8 mouse cellular contexts compared by ENCODE assay signal in genomic region chr10:44528291-44529082, GRCm38 (mm10). TPM values are rescaled to one million over a fixed set of nuclear protein-coding genes. Genes with fewer than 3 reads are reported as not detected.
DNase-seq lines count a peak whose midpoint lies in the region; ATAC-seq and TF ChIP-seq lines count a peak whose summit lies in the region.

TSS of gene Prdm1 (minus strand) at chr10:44528501.

- no peak for DNase-seq in gastrocnemius, adult 2 months
- DNase-seq in gastrocnemius, postnatal 14 days, result no peak
- DNase-seq in limb, embryonic 11.5 days (ENCODE audit: low spot score), result peak; percentile 60
- no peak for DNase-seq in adipocyte (ENCODE audit: low spot score)
- DNase-seq in MN1 (ENCODE audit: low spot score), result no peak

- H3K9ac ChIP-seq in forebrain, embryonic 13.5 days, result no peak within 1 kb of the TSS
- H3K9ac ChIP-seq in limb, embryonic 11.5 days (ENCODE audit: low read length), result peak within 1 kb of the TSS; percentile 68; the same call in 1 of the 2 replicates
- no peak within 1 kb of the TSS; the same call in 1 of the 2 replicates for H3K9ac ChIP-seq in neural tube, embryonic 14.5 days (replicated peaks; ENCODE audit: low read depth, low read length)

- H3K4me1 ChIP-seq in forebrain, embryonic 13.5 days, result peaks cover 20% of the 10 kb centered on the region
- H3K4me1 ChIP-seq in limb, embryonic 11.5 days (ENCODE audit: control insufficient read depth, insufficient read depth, low read length), result peaks cover 10% of the 10 kb centered on the region
- H3K4me1 ChIP-seq in neural tube, embryonic 14.5 days (ENCODE audit: control insufficient read depth, insufficient read depth, low read length), result peaks cover 10% of the 10 kb centered on the region; the same call in 1 of the 2 replicates

- intact Hi-C loops in gastrocnemius, adult 2 months (cut with DNase I), result loop anchor here (5.0 kb wide), 1 partner anchor 71 kb away; no protein-coding TSS in a partner anchor
- intact Hi-C loops in gastrocnemius, postnatal 14 days (cut with DNase I; ENCODE audit: low total_unique reads), result no loop called here

- H3K36me3 ChIP-seq in forebrain, embryonic 13.5 days (ENCODE audit: poor library complexity, severe bottlenecking), result no peaks in the 10 kb centered on the region
- H3K36me3 ChIP-seq in limb, embryonic 11.5 days (ENCODE audit: control insufficient read depth, insufficient read depth, low read length), result no peaks in the 10 kb centered on the region
- H3K36me3 ChIP-seq in neural tube, embryonic 14.5 days (ENCODE audit: control insufficient read depth, insufficient read depth, low read length), result no peaks in the 10 kb centered on the region

- no peaks in the 10 kb centered on the region for H3K9me3 ChIP-seq in forebrain, embryonic 13.5 days (replicated peaks)
- no peaks in the 10 kb centered on the region for H3K9me3 ChIP-seq in limb, embryonic 11.5 days (ENCODE audit: control insufficient read depth, low read length)
- no peaks in the 10 kb centered on the region for H3K9me3 ChIP-seq in neural tube, embryonic 14.5 days (ENCODE audit: control insufficient read depth, low read length)

- TF ChIP-seq CTCF in gastrocnemius, adult 2 months (IDR thresholded peaks at IDR 0.05), result no peak

- peaks cover 85% of the 10 kb centered on the region for H3K27me3 ChIP-seq in forebrain, embryonic 13.5 days
- H3K27me3 ChIP-seq in limb, embryonic 11.5 days (ENCODE audit: control insufficient read depth, insufficient read depth, low read length), result peaks cover 14% of the 10 kb centered on the region; the same call in 1 of the 2 replicates
- H3K27me3 ChIP-seq in neural tube, embryonic 14.5 days (ENCODE audit: control insufficient read depth, insufficient read depth, low read length), result peaks cover 31% of the 10 kb centered on the region

- WGBS in forebrain, embryonic 13.5 days, result 2% methylated on average over 25 of the region's 25 CpGs
- 4% methylated on average over 25 of the region's 25 CpGs for WGBS in limb, embryonic 11.5 days
- 4% methylated on average over 25 of the region's 25 CpGs for WGBS in neural tube, embryonic 14.5 days

- H3K4me2 ChIP-seq in forebrain, embryonic 13.5 days, result peak within 1 kb of the TSS; percentile 72
- peak within 1 kb of the TSS; percentile 79 for H3K4me2 ChIP-seq in limb, embryonic 11.5 days (ENCODE audit: low read depth, severe bottlenecking)
- peak within 1 kb of the TSS; percentile 80 for H3K4me2 ChIP-seq in neural tube, embryonic 14.5 days (ENCODE audit: low read depth, low read length)

- peak within 1 kb of the TSS; percentile 88 for H3K4me3 ChIP-seq in gastrocnemius, adult 2 months
- H3K4me3 ChIP-seq in forebrain, embryonic 13.5 days, result peak within 1 kb of the TSS; percentile 48
- H3K4me3 ChIP-seq in limb, embryonic 11.5 days (ENCODE audit: low read depth, low read length), result peak within 1 kb of the TSS; percentile 41
- H3K4me3 ChIP-seq in neural tube, embryonic 14.5 days (ENCODE audit: low read depth, low read length), result peak within 1 kb of the TSS; percentile 42

- peak within 1 kb of the TSS; percentile 41; the same call in 1 of the 2 replicates for H3K27ac ChIP-seq in gastrocnemius, adult 2 months
- no peak within 1 kb of the TSS for H3K27ac ChIP-seq in forebrain, embryonic 13.5 days
- H3K27ac ChIP-seq in limb, embryonic 11.5 days (replicated peaks; ENCODE audit: low read depth, low read length), result no peak within 1 kb of the TSS
- H3K27ac ChIP-seq in neural tube, embryonic 14.5 days (ENCODE audit: low read depth, low read length), result no peak within 1 kb of the TSS

- no peak for ATAC-seq in CD4-positive, CD25-positive, alpha-beta regulatory T cell, adult 4 months
- ATAC-seq in forebrain, embryonic 13.5 days, result no peak
- no peak for ATAC-seq in limb, embryonic 11.5 days (ENCODE audit: insufficient number of reproducible peaks, low FRiP score, low TSS enrichment, low read depth)
- ATAC-seq in neural tube, embryonic 14.5 days (ENCODE audit: low read depth), result peak; percentile 7

RNA-seq across cellular contexts. Expression of gene Prdm1, which starts in this region (rescaled TPM):
- under 1 TPM; 0.10 to 0.39 TPM for total RNA-seq in gastrocnemius, adult 2 months (2021)
- total RNA-seq in gastrocnemius, postnatal 14 days (2021), result 1 to 10 TPM in 1 of 2 experiments, under 1 TPM in 1; 0.89 to 1.8 TPM
- 10 to 100 TPM; 16.5 to 19.8 TPM for polyA plus RNA-seq in CD4-positive, CD25-positive, alpha-beta regulatory T cell, adult 4 months (2017; shearing (Covaris generic))
- 0.55 and 0.59 TPM in 2 replicates for polyA plus RNA-seq in forebrain, embryonic 13.5 days (2015; fragmentation: Nextera tagmentation; extraction: Ambion mirVana)
- 3.6 and 5.7 TPM in 2 replicates for polyA plus RNA-seq in limb, embryonic 11.5 days (2014; fragmentation: Nextera tagmentation; extraction: Ambion mirVana)
- polyA plus RNA-seq in neural tube, embryonic 14.5 days (2014; fragmentation: Nextera tagmentation; extraction: Ambion mirVana), result 0.64 and 0.71 TPM in 2 replicates

Comparison
In these comparisons a context has a peak if more than half of its experiments do, and no peak if none do; other contexts are left out.
1. Peak in ATAC-seq, H3K4me3 ChIP-seq and H3K4me2 ChIP-seq in neural tube, embryonic 14.5 days; RNA of the gene not detected or under 1 TPM.